ENCODE assay signal across 11 mouse cellular contexts in the genomic region with DNA sequence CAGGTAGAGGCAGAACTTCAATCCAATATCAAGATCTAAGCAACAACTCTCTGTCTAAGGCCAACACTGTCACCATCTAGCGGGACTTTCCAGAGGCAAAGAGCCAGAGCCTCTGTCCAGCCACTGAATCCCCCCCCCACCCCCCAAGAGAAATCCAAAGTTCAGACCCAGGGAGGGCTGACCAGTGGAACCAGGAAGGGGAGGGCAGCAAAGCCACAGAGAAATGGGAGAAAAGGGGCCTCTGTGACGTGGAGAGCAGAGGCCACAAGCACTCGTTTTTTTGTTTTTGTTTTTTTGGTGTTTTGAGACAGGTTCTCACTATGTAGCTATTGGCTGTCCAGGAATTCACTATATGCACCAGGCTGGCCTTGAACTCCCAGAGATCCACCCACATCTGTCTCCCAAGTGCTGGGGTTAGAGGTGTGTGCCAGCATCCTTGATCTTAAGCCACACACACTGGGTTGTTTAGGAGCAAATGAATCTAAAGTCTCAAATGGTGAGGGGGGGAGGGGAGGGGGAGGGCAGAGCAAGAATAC. TPM values are rescaled to one million over a fixed set of nuclear protein-coding genes. Genes with fewer than 3 reads are reported as not detected.
A peak's percentile ranks its signal among the peaks of the same experiment; 100 is the strongest.
DNase-seq lines count a peak whose midpoint lies in the region; ATAC-seq and TF ChIP-seq lines count a peak whose summit lies in the region.
"Had no signal": no experiment of that assay in that cellular context is flagged by ENCODE, and none has a peak within 500 bp of the region (broad histone marks: within the 10 kb centered on the region; RNA-seq: fewer than 3 reads in every experiment).

No protein-coding gene starts in this region.

- peak overlapping the region; percentile 98 for H3K27ac ChIP-seq in heart, embryonic 10.5 days
- peak overlapping the region; percentile 42; the same call in 1 of the 2 replicates for H3K27ac ChIP-seq in lung, embryonic 14.5 days (ENCODE audit: low read depth)
- no peak overlapping the region; the same call in 1 of the 2 replicates for H3K27ac ChIP-seq in stomach, embryonic 16.5 days (ENCODE audit: low read length)
- H3K27ac ChIP-seq: embryonic facial prominence, embryonic 15.5 days had no signal

- H3K4me1 ChIP-seq in heart, embryonic 10.5 days, result peaks cover 39% of the 10 kb centered on the region
- H3K4me1 ChIP-seq in lung, embryonic 14.5 days (ENCODE audit: insufficient read depth), result peaks cover 7% of the 10 kb centered on the region; the same call in 1 of the 2 replicates
- H3K4me1 ChIP-seq in stomach, embryonic 16.5 days (ENCODE audit: control insufficient read depth, insufficient read depth, low read length), result peaks cover 29% of the 10 kb centered on the region

- DNase-seq in heart, embryonic 10.5 days (ENCODE audit: low spot score), result peak; percentile 76
- no peak for DNase-seq in heart, postnatal 4 days
- no peak for DNase-seq in lung, embryonic 14.5 days
- no peak for DNase-seq in lung, postnatal 36 days
- peak; percentile 32 for DNase-seq in kidney, postnatal 10 days
- DNase-seq in right cerebral cortex, postnatal 25 days, result no peak
- DNase-seq in spleen, postnatal 10 days (ENCODE audit: low spot score in 2 of 2), result no peak
- DNase-seq: spleen, adult 18-20 months; thymus, postnatal 25 days had no signal

- whole genome bisulfite sequencing in heart, embryonic 10.5 days, result 73% methylated on average over 3 of the region's 3 CpGs
- WGBS in lung, embryonic 14.5 days, result 75% methylated on average over 3 of the region's 3 CpGs
- WGBS in stomach, embryonic 16.5 days, result 76% methylated on average over 3 of the region's 3 CpGs

- H3K27me3 ChIP-seq in heart, embryonic 10.5 days (ENCODE audit: insufficient read depth, poor library complexity, severe bottlenecking), result peaks cover 5% of the 10 kb centered on the region; the same call in 1 of the 2 replicates
- no peaks in the 10 kb centered on the region for H3K27me3 ChIP-seq in lung, embryonic 14.5 days (ENCODE audit: insufficient read depth, low read length)
- no peaks in the 10 kb centered on the region for H3K27me3 ChIP-seq in stomach, embryonic 16.5 days (ENCODE audit: control insufficient read depth, insufficient read depth, low read length)
- H3K27me3 ChIP-seq: embryonic facial prominence, embryonic 15.5 days had no signal

- H3K4me3 ChIP-seq in heart, embryonic 10.5 days, result 0 out of 2 replicates have a peak overlapping the region, but pooled peaks have one; percentile 89
- no peak overlapping the region for H3K4me3 ChIP-seq in lung, embryonic 14.5 days (ENCODE audit: low read depth, low read length)
- no peak overlapping the region for H3K4me3 ChIP-seq in stomach, embryonic 16.5 days (replicated peaks; ENCODE audit: low read length)
- H3K4me3 ChIP-seq: embryonic facial prominence, embryonic 15.5 days had no signal

- H3K9ac ChIP-seq in lung, embryonic 14.5 days, result no peak overlapping the region
- H3K9ac ChIP-seq in stomach, embryonic 16.5 days (ENCODE audit: low read length), result 0 out of 2 replicates have a peak overlapping the region, but pooled peaks have one; percentile 28
- H3K9ac ChIP-seq: embryonic facial prominence, embryonic 15.5 days had no signal

- no peaks in the 10 kb centered on the region for H3K9me3 ChIP-seq in heart, embryonic 10.5 days
- H3K9me3 ChIP-seq in lung, embryonic 14.5 days (ENCODE audit: low read depth, low read length), result no peaks in the 10 kb centered on the region
- no peaks in the 10 kb centered on the region for H3K9me3 ChIP-seq in stomach, embryonic 16.5 days (replicated peaks; ENCODE audit: control insufficient read depth, low read length)
- H3K9me3 ChIP-seq: embryonic facial prominence, embryonic 15.5 days had no signal

- H3K36me3 ChIP-seq in heart, embryonic 10.5 days, result peaks cover 8% of the 10 kb centered on the region
- 0 out of 2 replicates have a peak, but pooled peaks cover under 1% of the 10 kb centered on the region for H3K36me3 ChIP-seq in lung, embryonic 14.5 days (ENCODE audit: insufficient read depth)
- no peaks in the 10 kb centered on the region for H3K36me3 ChIP-seq in stomach, embryonic 16.5 days (ENCODE audit: control insufficient read depth, insufficient read depth, low read length)

- no peak for TF ChIP-seq CTCF in lung, embryonic 14.5 days (IDR thresholded peaks at IDR 0.05; ENCODE audit: low read depth)

- H3K4me2 ChIP-seq in lung, embryonic 14.5 days, result no peak overlapping the region
- H3K4me2 ChIP-seq in stomach, embryonic 16.5 days (ENCODE audit: low read depth, low read length), result no peak overlapping the region
- H3K4me2 ChIP-seq: embryonic facial prominence, embryonic 15.5 days had no signal

- ATAC-seq in lung, embryonic 14.5 days (ENCODE audit: insufficient read depth), result no peak
- no peak for ATAC-seq in stomach, embryonic 16.5 days (ENCODE audit: insufficient read depth, low FRiP score)

RNA-seq across cellular contexts. Expression of a gene that starts 2.1 kb away (rescaled TPM):
- polyA plus RNA-seq in heart, embryonic 10.5 days (2016; fragmentation: Nextera tagmentation; extraction: Ambion mirVana), result 313 and 314 TPM in 2 replicates
- total RNA-seq in heart, postnatal 4 days (2021), result 100 to 1,000 TPM; 161 to 165 TPM
- polyA plus RNA-seq in lung, embryonic 14.5 days (2014; fragmentation: Nextera tagmentation; extraction: Ambion mirVana), result 223 and 244 TPM in 2 replicates
- polyA plus RNA-seq in stomach, embryonic 16.5 days (2015; fragmentation: Nextera tagmentation; extraction: Ambion mirVana), result 239 and 243 TPM in 2 replicates

RNA-seq across cellular contexts. Expression of a gene that starts 16.7 kb away (rescaled TPM):
- 0.74 and 1.8 TPM in 2 replicates for polyA plus RNA-seq in heart, embryonic 10.5 days (2016; fragmentation: Nextera tagmentation; extraction: Ambion mirVana)
- 1 to 10 TPM in 1 of 2 experiments, under 1 TPM in 1; 0.50 to 1.9 TPM for total RNA-seq in heart, postnatal 4 days (2021)
- 1.1 and 1.3 TPM in 2 replicates for polyA plus RNA-seq in lung, embryonic 14.5 days (2014; fragmentation: Nextera tagmentation; extraction: Ambion mirVana)
- 6.8 and 7.6 TPM in 2 replicates for polyA plus RNA-seq in stomach, embryonic 16.5 days (2015; fragmentation: Nextera tagmentation; extraction: Ambion mirVana)

RNA-seq across cellular contexts. Expression of a gene that starts 20.3 kb away (rescaled TPM):
- polyA plus RNA-seq in heart, embryonic 10.5 days (2016; fragmentation: Nextera tagmentation; extraction: Ambion mirVana), result 109 and 151 TPM in 2 replicates
- total RNA-seq in heart, postnatal 4 days (2021), result 100 to 1,000 TPM; 141 to 144 TPM
- polyA plus RNA-seq in lung, embryonic 14.5 days (2014; fragmentation: Nextera tagmentation; extraction: Ambion mirVana), result 113 and 116 TPM in 2 replicates
- 187 and 207 TPM in 2 replicates for polyA plus RNA-seq in stomach, embryonic 16.5 days (2015; fragmentation: Nextera tagmentation; extraction: Ambion mirVana)

RNA-seq across cellular contexts. Expression of a gene that starts 37.6 kb away (rescaled TPM):
- 1.7 and 3.6 TPM in 2 replicates for polyA plus RNA-seq in heart, embryonic 10.5 days (2016; fragmentation: Nextera tagmentation; extraction: Ambion mirVana)
- total RNA-seq in heart, postnatal 4 days (2021), result 10 to 100 TPM; 30.2 to 30.5 TPM
- polyA plus RNA-seq in lung, embryonic 14.5 days (2014; fragmentation: Nextera tagmentation; extraction: Ambion mirVana), result 7.4 and 8.3 TPM in 2 replicates
- polyA plus RNA-seq in stomach, embryonic 16.5 days (2015; fragmentation: Nextera tagmentation; extraction: Ambion mirVana), result 2.5 and 3.3 TPM in 2 replicates

RNA-seq across cellular contexts. Expression of a gene that starts 43.9 kb away (rescaled TPM):
- 88.9 and 128 TPM in 2 replicates for polyA plus RNA-seq in heart, embryonic 10.5 days (2016; fragmentation: Nextera tagmentation; extraction: Ambion mirVana)
- total RNA-seq in heart, postnatal 4 days (2021), result 10 to 100 TPM in 1 of 2 experiments, 1 to 10 TPM in 1; 7.2 to 22.1 TPM
- polyA plus RNA-seq in lung, embryonic 14.5 days (2014; fragmentation: Nextera tagmentation; extraction: Ambion mirVana), result 6.0 and 6.9 TPM in 2 replicates
- polyA plus RNA-seq in stomach, embryonic 16.5 days (2015; fragmentation: Nextera tagmentation; extraction: Ambion mirVana), result 38.9 and 47.2 TPM in 2 replicates

Comparison
In these comparisons a context has a peak if more than half of its experiments do, and no peak if none do; other contexts are left out.
1. DNase-seq: peak in heart, embryonic 10.5 days (single experiment) and kidney, postnatal 10 days (single experiment); none in heart, postnatal 4 days (single experiment), lung, embryonic 14.5 days (single experiment), lung, postnatal 36 days (single experiment), right cerebral cortex, postnatal 25 days (single experiment) and spleen, postnatal 10 days (0 of 2).